In genomic region chr1:171477758-171478545, GRCm38 (mm10) we compare ENCODE assay signal across 8 mouse cellular contexts. TPM values are rescaled to one million over a fixed set of nuclear protein-coding genes. Genes with fewer than 3 reads are reported as not detected.
DNase-seq lines count a peak whose midpoint lies in the region; ATAC-seq and TF ChIP-seq lines count a peak whose summit lies in the region.

No protein-coding gene starts in this region.

- H3K9ac ChIP-seq in embryonic facial prominence, embryonic 15.5 days, result no peak overlapping the region
- H3K9ac ChIP-seq in kidney, embryonic 14.5 days (ENCODE audit: low read depth, low read length), result no peak overlapping the region
- H3K9ac ChIP-seq in stomach, postnatal 0 days (ENCODE audit: low read length), result no peak overlapping the region

- peak; percentile 88 for ATAC-seq in embryonic facial prominence, embryonic 15.5 days (ENCODE audit: insufficient number of reproducible peaks, low FRiP score, low TSS enrichment, low read depth)
- peak; percentile 79 for ATAC-seq in kidney, embryonic 14.5 days (ENCODE audit: low FRiP score, low TSS enrichment)
- ATAC-seq in stomach, postnatal 0 days (ENCODE audit: low FRiP score, low TSS enrichment), result peak; percentile 98

- no peak for DNase-seq in spleen, adult 2 months (ENCODE audit: low read depth in 1 of 2, low spot score in 2 of 2)
- DNase-seq in spleen, postnatal 14 days (ENCODE audit: low spot score in 2 of 2), result no peak
- peak; percentile 53 for DNase-seq in lung, postnatal 10 days
- peak; percentile 92 for DNase-seq in stomach, postnatal 0 days (ENCODE audit: low spot score)
- DNase-seq in yolk sac, embryonic 10.5 days (ENCODE audit: low spot score), result no peak
- DNase-seq in spleen, adult 12 weeks (ENCODE audit: low spot score), result no peak

- no peaks in the 10 kb centered on the region for H3K36me3 ChIP-seq in spleen, adult 2 months (ENCODE audit: control insufficient read depth, insufficient read depth, low read length)
- H3K36me3 ChIP-seq in embryonic facial prominence, embryonic 15.5 days, result no peaks in the 10 kb centered on the region
- H3K36me3 ChIP-seq in kidney, embryonic 14.5 days (ENCODE audit: control insufficient read depth, insufficient read depth, low read length), result no peaks in the 10 kb centered on the region
- H3K36me3 ChIP-seq in stomach, postnatal 0 days (ENCODE audit: control insufficient read depth, insufficient read depth, low read length), result no peaks in the 10 kb centered on the region

- TF ChIP-seq POLR2A in spleen, adult 2 months (IDR thresholded peaks at IDR 0.05; ENCODE audit: low read depth, low read length), result no peak

- peak overlapping the region; percentile 57; the same call in 1 of the 2 replicates for H3K27ac ChIP-seq in spleen, adult 2 months (ENCODE audit: insufficient read depth, low read length)
- H3K27ac ChIP-seq in embryonic facial prominence, embryonic 15.5 days (replicated peaks), result peak overlapping the region; percentile 89
- no peak overlapping the region for H3K27ac ChIP-seq in kidney, embryonic 14.5 days (ENCODE audit: low read depth, low read length)
- peak overlapping the region; percentile 91 for H3K27ac ChIP-seq in stomach, postnatal 0 days (replicated peaks)

- H3K9me3 ChIP-seq in embryonic facial prominence, embryonic 15.5 days (replicated peaks), result peaks cover 8% of the 10 kb centered on the region; the same call in 1 of the 2 replicates
- peaks cover 6% of the 10 kb centered on the region for H3K9me3 ChIP-seq in kidney, embryonic 14.5 days (ENCODE audit: control insufficient read depth, low read length)
- no peaks in the 10 kb centered on the region for H3K9me3 ChIP-seq in stomach, postnatal 0 days (ENCODE audit: control insufficient read depth, low read length)

- peak overlapping the region; percentile 42 for H3K4me2 ChIP-seq in embryonic facial prominence, embryonic 15.5 days (replicated peaks)
- H3K4me2 ChIP-seq in kidney, embryonic 14.5 days (replicated peaks; ENCODE audit: low read depth, low read length), result peak overlapping the region; percentile 22
- peak overlapping the region; percentile 43 for H3K4me2 ChIP-seq in stomach, postnatal 0 days (replicated peaks; ENCODE audit: low read depth)

- no peaks in the 10 kb centered on the region for H3K4me1 ChIP-seq in spleen, adult 2 months (ENCODE audit: control insufficient read depth, insufficient read depth, insufficient read length)
- H3K4me1 ChIP-seq in embryonic facial prominence, embryonic 15.5 days, result no peaks in the 10 kb centered on the region
- no peaks in the 10 kb centered on the region for H3K4me1 ChIP-seq in kidney, embryonic 14.5 days (ENCODE audit: control insufficient read depth, insufficient read depth, low read length)
- H3K4me1 ChIP-seq in stomach, postnatal 0 days (replicated peaks; ENCODE audit: control insufficient read depth, insufficient read depth), result no peaks in the 10 kb centered on the region

- TF ChIP-seq EP300 in stomach, postnatal 0 days (optimal IDR thresholded peaks at IDR 0.05), result peak; percentile 69

- 68% methylated on average over 27 of the region's 27 CpGs for WGBS in spleen, adult 2 months
- 46% methylated on average over 27 of the region's 27 CpGs for WGBS in embryonic facial prominence, embryonic 15.5 days
- WGBS in kidney, embryonic 14.5 days, result 57% methylated on average over 27 of the region's 27 CpGs
- 44% methylated on average over 27 of the region's 27 CpGs for WGBS in stomach, postnatal 0 days

- no peaks in the 10 kb centered on the region for H3K27me3 ChIP-seq in spleen, adult 2 months (ENCODE audit: control insufficient read depth, insufficient read depth, low read length)
- no peaks in the 10 kb centered on the region for H3K27me3 ChIP-seq in embryonic facial prominence, embryonic 15.5 days
- H3K27me3 ChIP-seq in kidney, embryonic 14.5 days (ENCODE audit: control insufficient read depth, insufficient read depth, low read length), result no peaks in the 10 kb centered on the region
- H3K27me3 ChIP-seq in stomach, postnatal 0 days (ENCODE audit: control insufficient read depth, insufficient read depth, low read length), result no peaks in the 10 kb centered on the region

- TF ChIP-seq CTCF in spleen, adult 2 months (IDR thresholded peaks at IDR 0.05; ENCODE audit: extremely low read depth, insufficient read depth, insufficient read length, insufficient replicate concordance), result no peak
- TF ChIP-seq CTCF in stomach, postnatal 0 days (IDR thresholded peaks at IDR 0.05; ENCODE audit: low read depth), result no peak

- H3K4me3 ChIP-seq in spleen, adult 2 months (ENCODE audit: extremely low read depth, insufficient read depth, insufficient read length), result peak overlapping the region; percentile 35; the same call in 1 of the 2 replicates
- H3K4me3 ChIP-seq in embryonic facial prominence, embryonic 15.5 days (replicated peaks), result peak overlapping the region; percentile 35
- peak overlapping the region; percentile 29 for H3K4me3 ChIP-seq in kidney, embryonic 14.5 days (ENCODE audit: low read length)
- H3K4me3 ChIP-seq in stomach, postnatal 0 days (ENCODE audit: low read depth, low read length), result peak overlapping the region; percentile 23; the same call in 1 of the 2 replicates

RNA-seq across cellular contexts. Expression of gene Alyref2, which starts 25.3 kb away (rescaled TPM):
- 5.1 and 6.7 TPM in 2 replicates for polyA plus RNA-seq in spleen, adult 2 months (2012; rRNA removed)
- 16.7 and 16.8 TPM in 2 replicates for polyA plus RNA-seq in embryonic facial prominence, embryonic 15.5 days (2015; fragmentation: Nextera tagmentation; extraction: Ambion mirVana)
- 10.3 and 14.7 TPM in 2 replicates for polyA plus RNA-seq in kidney, embryonic 14.5 days (2014; fragmentation: Nextera tagmentation; extraction: Ambion mirVana)
- polyA plus RNA-seq in stomach, postnatal 0 days (2015; fragmentation: Nextera tagmentation; extraction: Ambion mirVana), result 11.1 and 11.2 TPM in 2 replicates

RNA-seq across cellular contexts. Expression of gene F11r, which starts 40.6 kb away (rescaled TPM):
- polyA plus RNA-seq in spleen, adult 2 months (2012; rRNA removed), result 8.8 and 9.6 TPM in 2 replicates
- 66.5 and 73.3 TPM in 2 replicates for polyA plus RNA-seq in embryonic facial prominence, embryonic 15.5 days (2015; fragmentation: Nextera tagmentation; extraction: Ambion mirVana)
- polyA plus RNA-seq in kidney, embryonic 14.5 days (2014; fragmentation: Nextera tagmentation; extraction: Ambion mirVana), result 96.4 and 127 TPM in 2 replicates
- 95.8 and 113 TPM in 2 replicates for polyA plus RNA-seq in stomach, postnatal 0 days (2015; fragmentation: Nextera tagmentation; extraction: Ambion mirVana)

RNA-seq across cellular contexts. Expression of gene Itln1, which starts 57.1 kb away (rescaled TPM):
- 1.3 TPM in 1 of 2 replicates, not detected in the other for polyA plus RNA-seq in spleen, adult 2 months (2012; rRNA removed)
- 0.44 and 0.60 TPM in 2 replicates for polyA plus RNA-seq in embryonic facial prominence, embryonic 15.5 days (2015; fragmentation: Nextera tagmentation; extraction: Ambion mirVana)
- polyA plus RNA-seq in kidney, embryonic 14.5 days (2014; fragmentation: Nextera tagmentation; extraction: Ambion mirVana), result not detected in 2 replicates
- polyA plus RNA-seq in stomach, postnatal 0 days (2015; fragmentation: Nextera tagmentation; extraction: Ambion mirVana), result 0.25 and 0.33 TPM in 2 replicates

RNA-seq across cellular contexts. Expression of gene Tstd1, which starts 59.3 kb away (rescaled TPM):
- polyA plus RNA-seq in spleen, adult 2 months (2012; rRNA removed), result 3.1 and 4.1 TPM in 2 replicates
- polyA plus RNA-seq in embryonic facial prominence, embryonic 15.5 days (2015; fragmentation: Nextera tagmentation; extraction: Ambion mirVana), result 8.1 and 11.8 TPM in 2 replicates
- 2.2 and 4.0 TPM in 2 replicates for polyA plus RNA-seq in kidney, embryonic 14.5 days (2014; fragmentation: Nextera tagmentation; extraction: Ambion mirVana)
- 3.7 and 3.8 TPM in 2 replicates for polyA plus RNA-seq in stomach, postnatal 0 days (2015; fragmentation: Nextera tagmentation; extraction: Ambion mirVana)

Comparison
In these comparisons a context has a peak if more than half of its experiments do, and no peak if none do; other contexts are left out.
1. DNase-seq: peak in lung, postnatal 10 days (single experiment) and stomach, postnatal 0 days (single experiment); none in spleen, adult 2 months (0 of 2), spleen, postnatal 14 days (0 of 2), yolk sac, embryonic 10.5 days (single experiment) and spleen, adult 12 weeks (single experiment).
2. Peak in every context shown above with its lines, with median percentiles within 50 percentile points of each other: H3K4me3 ChIP-seq, ATAC-seq and H3K4me2 ChIP-seq.